Mouse (Mus musculus) small intestine, adult 2 months (tissue): ENCODE results near the gene Ube2d2b.
A peak's percentile ranks its signal among the peaks of the same experiment; 100 is the strongest.

ENCODE experiments used
- CTCF ChIP-seq: fragments of 200-500 bp; IDR thresholded peaks from 2 replicates; pipeline ENCODE4 v1.5.1; 2012; ENCODE audit warnings: low read depth, mild to moderate bottlenecking, control low read depth, inconsistent platforms, low read length, moderate library complexity, mixed read lengths; ENCODE audit not compliant: insufficient replicate concordance, insufficient read length; ENCODE audit errors: extremely low read depth
- POLR2A ChIP-seq: fragments of 200-500 bp; IDR thresholded peaks from 2 replicates; pipeline ENCODE4 v1.6.1; 2012; ENCODE audit warnings: low read depth, mild to moderate bottlenecking, control low read depth, inconsistent platforms, low read length, moderate library complexity

DNA sequence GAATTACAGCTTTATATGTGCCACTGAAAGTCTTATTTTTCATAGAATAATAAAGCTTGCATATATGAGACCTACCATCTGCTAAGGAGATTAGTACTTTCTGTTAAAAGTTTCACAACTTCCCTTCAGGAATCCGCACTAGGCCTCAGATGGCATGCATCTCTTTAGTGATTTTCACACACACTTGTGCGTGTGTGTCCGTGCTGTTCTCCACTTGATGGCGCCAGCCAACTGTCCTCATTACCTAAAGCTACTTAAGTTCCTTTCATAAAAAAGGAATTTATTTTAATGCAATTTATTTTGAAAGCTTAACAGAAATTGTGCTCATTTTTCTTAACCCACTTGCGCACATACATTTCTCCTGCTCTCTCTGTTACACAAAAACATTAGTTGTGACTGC is 40.4 kb upstream of the Ube2d2b start:
- no peak for TF ChIP-seq POLR2A
- peak; percentile 43; the same call in 1 of the 2 replicates for TF ChIP-seq CTCF
